Mouse (Mus musculus): ENCODE measurements at regions not wholly inside any gene's neighbourhood (a gene's known extent, or its start where the extent isn't known, plus 50 kb on each side); places are given as distances from the start of the nearest gene placed in this dataset.

DNA sequence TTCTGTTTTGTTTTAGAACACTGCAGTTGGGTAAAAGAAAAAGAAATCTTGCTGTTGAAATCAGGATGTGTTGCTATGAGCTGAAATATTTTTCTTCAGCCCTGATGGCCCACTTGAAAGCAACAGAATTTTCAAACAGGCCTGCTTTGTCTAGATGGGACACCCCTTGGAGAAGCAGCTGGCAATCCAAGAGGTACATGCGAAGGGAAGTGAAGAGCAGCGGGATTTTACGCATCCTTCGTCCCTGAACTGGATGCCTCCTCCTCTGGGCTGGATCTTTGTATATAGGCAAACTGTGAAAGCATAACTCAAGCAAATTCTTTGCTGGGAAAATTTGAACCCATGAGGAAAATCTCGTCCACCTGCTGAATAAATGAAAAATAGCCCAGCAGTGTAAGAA lies 272.3 kb downstream of the Meis1 start:
- H3K4me3 ChIP-seq (ENCODE audit: low read depth, low read length), result no peak overlapping the region
- no peak overlapping the region for H3K9ac ChIP-seq (replicated peaks; ENCODE audit: low read length)
- 48% methylated on average over 5 of the region's 5 CpGs for WGBS
- H3K9me3 ChIP-seq (replicated peaks; ENCODE audit: control insufficient read depth, low read length), result no peaks in the 10 kb centered on the region
- H3K27ac ChIP-seq (replicated peaks; ENCODE audit: low read depth, low read length), result no peak overlapping the region
- DNase-seq (ENCODE audit: low spot score) (no peak), ATAC-seq (replicated peaks; ENCODE audit: insufficient number of reproducible peaks, low FRiP score, low TSS enrichment, low read depth) (no peak)
- no peaks in the 10 kb centered on the region for H3K36me3 ChIP-seq (replicated peaks; ENCODE audit: control insufficient read depth, insufficient read depth, low read depth, low read length)
- H3K4me1 ChIP-seq (ENCODE audit: control insufficient read depth, insufficient read depth, low read length), result peaks cover 3% of the 10 kb centered on the region
- H3K27me3 ChIP-seq (ENCODE audit: control insufficient read depth, insufficient read depth, low read length), result no peaks in the 10 kb centered on the region
- H3K4me2 ChIP-seq (ENCODE audit: low read depth, low read length), result no peak overlapping the region

DNA sequence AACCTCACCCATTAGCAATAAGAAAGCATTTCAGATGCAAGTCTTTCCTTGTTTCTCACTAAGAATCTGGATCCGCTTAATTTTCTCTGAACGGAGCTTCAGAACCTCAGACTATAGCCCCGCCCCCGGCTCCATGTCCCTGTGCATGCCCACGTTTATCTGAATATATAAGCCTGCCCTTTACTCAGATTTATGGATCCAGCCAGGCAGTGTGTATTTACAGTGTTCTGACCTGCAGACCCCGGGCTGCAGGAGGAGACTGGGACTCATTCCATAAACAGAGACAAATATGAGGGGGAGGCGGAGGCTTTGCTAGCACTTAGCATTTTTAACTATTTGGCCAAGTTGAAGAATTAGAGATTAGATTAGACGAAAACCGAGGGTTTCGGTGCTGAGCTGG lies 272.9 kb downstream of the Meis1 start:
- Histone ChIP-seq H3K4me2 (ENCODE audit: low read depth, low read length) (no peak overlapping the region), H3K27ac (replicated peaks; ENCODE audit: low read depth, low read length) (no peak overlapping the region), H3K4me3 (ENCODE audit: low read depth, low read length) (no peak overlapping the region), H3K9me3 (replicated peaks; ENCODE audit: control insufficient read depth, low read length) (no peaks in the 10 kb centered on the region), H3K36me3 (replicated peaks; ENCODE audit: control insufficient read depth, insufficient read depth, low read depth, low read length) (no peaks in the 10 kb centered on the region), H3K4me1 (ENCODE audit: control insufficient read depth, insufficient read depth, low read length) (peaks cover 3% of the 10 kb centered on the region), H3K27me3 (ENCODE audit: control insufficient read depth, insufficient read depth, low read length) (no peaks in the 10 kb centered on the region), H3K9ac (replicated peaks; ENCODE audit: low read length) (no peak overlapping the region)
- WGBS, result 57% methylated on average over 10 of the region's 10 CpGs
- ATAC-seq (replicated peaks; ENCODE audit: insufficient number of reproducible peaks, low FRiP score, low TSS enrichment, low read depth) (no peak), DNase-seq (ENCODE audit: low spot score) (peak; percentile 28)

DNA sequence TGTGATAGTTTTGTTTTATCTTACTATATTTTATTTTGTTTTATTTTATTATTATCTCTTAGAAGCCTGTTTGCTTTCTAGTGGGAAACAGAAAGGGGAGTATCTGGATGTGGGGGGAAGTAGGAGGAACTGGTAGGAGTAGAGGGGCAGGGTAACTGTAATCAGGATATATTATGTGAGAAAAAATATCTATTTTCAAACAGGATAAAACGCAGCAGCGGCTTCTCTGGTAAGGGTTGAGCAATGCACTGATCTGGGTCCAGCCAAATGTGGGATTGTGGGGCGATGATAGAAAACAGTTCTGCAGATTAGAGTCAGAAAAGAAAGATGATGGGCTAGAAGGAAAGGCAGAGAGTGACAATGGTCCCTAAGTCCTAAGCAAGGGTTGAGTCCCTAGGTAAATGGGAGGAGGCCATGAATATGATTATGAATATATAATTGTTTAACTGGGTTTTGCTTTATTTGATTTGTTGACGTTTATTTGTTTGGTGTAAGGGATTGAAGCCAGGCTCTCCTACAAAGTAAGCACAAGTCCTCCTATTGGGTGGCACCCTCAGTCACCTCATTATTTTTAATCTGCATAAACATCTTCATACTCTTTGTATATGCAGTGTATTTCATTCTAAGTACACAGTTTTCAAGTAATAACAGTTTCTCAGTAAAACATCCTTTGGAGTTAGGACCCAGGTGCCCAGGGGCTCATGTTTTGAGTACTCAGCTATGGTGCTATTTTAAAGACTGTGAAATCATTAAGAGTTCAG lies 283.7 kb downstream of the Meis1 start:
- Histone ChIP-seq H3K27me3 (ENCODE audit: control insufficient read depth, insufficient read depth, low read length) (no peaks in the 10 kb centered on the region), H3K27ac (replicated peaks; ENCODE audit: low read depth, low read length) (no peak overlapping the region), H3K4me2 (ENCODE audit: low read depth, low read length) (no peak overlapping the region), H3K36me3 (replicated peaks; ENCODE audit: control insufficient read depth, insufficient read depth, low read depth, low read length) (no peaks in the 10 kb centered on the region), H3K9ac (replicated peaks; ENCODE audit: low read length) (no peak overlapping the region), H3K4me3 (ENCODE audit: low read depth, low read length) (no peak overlapping the region), H3K4me1 (ENCODE audit: control insufficient read depth, insufficient read depth, low read length) (no peaks in the 10 kb centered on the region), H3K9me3 (replicated peaks; ENCODE audit: control insufficient read depth, low read length) (no peaks in the 10 kb centered on the region)
- no peak for DNase-seq (ENCODE audit: low spot score)
- WGBS, result 90% methylated on average over 4 of the region's 4 CpGs
- ATAC-seq (replicated peaks; ENCODE audit: insufficient number of reproducible peaks, low FRiP score, low TSS enrichment, low read depth), result no peak

DNA sequence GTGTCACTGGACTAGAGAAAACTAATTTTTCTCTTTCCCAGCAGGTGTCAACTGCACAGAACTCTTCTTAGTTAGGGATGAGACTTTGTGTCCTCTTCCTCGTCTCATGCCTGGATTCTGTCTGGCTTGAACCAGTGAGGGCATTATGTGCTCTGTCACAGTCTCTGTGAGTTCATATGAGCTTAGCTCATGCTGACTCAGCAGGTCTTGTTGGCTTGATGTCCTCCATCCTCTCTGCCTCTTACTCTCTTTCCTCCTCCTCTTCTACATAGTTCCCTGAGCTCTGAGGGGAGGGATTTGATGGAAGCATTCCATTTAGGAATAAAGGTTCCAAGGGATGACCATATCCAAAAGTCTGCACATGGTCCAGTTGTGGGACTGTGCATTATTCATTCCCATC lies 284.7 kb downstream of the Meis1 start:
- WGBS, result 88% methylated on average over 1 of the region's 1 CpGs
- Histone ChIP-seq H3K9ac (replicated peaks; ENCODE audit: low read length) (no peak overlapping the region), H3K27me3 (ENCODE audit: control insufficient read depth, insufficient read depth, low read length) (no peaks in the 10 kb centered on the region), H3K27ac (replicated peaks; ENCODE audit: low read depth, low read length) (no peak overlapping the region), H3K4me1 (ENCODE audit: control insufficient read depth, insufficient read depth, low read length) (no peaks in the 10 kb centered on the region), H3K9me3 (replicated peaks; ENCODE audit: control insufficient read depth, low read length) (no peaks in the 10 kb centered on the region), H3K4me3 (ENCODE audit: low read depth, low read length) (no peak overlapping the region), H3K36me3 (replicated peaks; ENCODE audit: control insufficient read depth, insufficient read depth, low read depth, low read length) (no peaks in the 10 kb centered on the region), H3K4me2 (ENCODE audit: low read depth, low read length) (no peak overlapping the region)
- no peak for DNase-seq (ENCODE audit: low spot score)
- no peak for ATAC-seq (replicated peaks; ENCODE audit: insufficient number of reproducible peaks, low FRiP score, low TSS enrichment, low read depth)

DNA sequence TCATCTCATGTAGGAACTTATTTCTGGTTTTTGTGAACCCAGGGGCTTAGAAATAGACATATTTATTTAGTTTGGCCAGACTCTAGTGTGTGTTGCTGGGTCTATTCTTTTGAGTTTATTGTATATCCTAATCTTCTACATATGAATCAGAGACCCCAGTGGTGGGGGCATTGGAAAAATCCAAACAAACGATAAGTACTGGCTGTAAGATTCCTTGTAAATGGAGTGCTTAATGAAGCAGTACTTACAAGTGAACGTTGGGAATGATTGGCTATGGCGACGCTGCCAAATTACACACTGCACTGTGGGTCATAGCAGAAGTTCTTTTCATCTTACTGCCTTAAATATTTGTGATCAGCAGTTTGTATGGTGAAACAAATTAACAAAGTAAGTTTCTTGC lies 289.0 kb downstream of the Meis1 start:
- no peak overlapping the region for H3K9ac ChIP-seq (replicated peaks; ENCODE audit: low read length)
- H3K4me2 ChIP-seq (ENCODE audit: low read depth, low read length), result no peak overlapping the region
- no peaks in the 10 kb centered on the region for H3K27me3 ChIP-seq (ENCODE audit: control insufficient read depth, insufficient read depth, low read length)
- 84% methylated on average over 4 of the region's 4 CpGs for WGBS
- no peaks in the 10 kb centered on the region for H3K36me3 ChIP-seq (replicated peaks; ENCODE audit: control insufficient read depth, insufficient read depth, low read depth, low read length)
- no peak overlapping the region for H3K27ac ChIP-seq (replicated peaks; ENCODE audit: low read depth, low read length)
- no peaks in the 10 kb centered on the region for H3K9me3 ChIP-seq (replicated peaks; ENCODE audit: control insufficient read depth, low read length)
- ATAC-seq (replicated peaks; ENCODE audit: insufficient number of reproducible peaks, low FRiP score, low TSS enrichment, low read depth) (no peak), DNase-seq (ENCODE audit: low spot score) (no peak)
- H3K4me3 ChIP-seq (ENCODE audit: low read depth, low read length), result no peak overlapping the region
- no peaks in the 10 kb centered on the region for H3K4me1 ChIP-seq (ENCODE audit: control insufficient read depth, insufficient read depth, low read length)

DNA sequence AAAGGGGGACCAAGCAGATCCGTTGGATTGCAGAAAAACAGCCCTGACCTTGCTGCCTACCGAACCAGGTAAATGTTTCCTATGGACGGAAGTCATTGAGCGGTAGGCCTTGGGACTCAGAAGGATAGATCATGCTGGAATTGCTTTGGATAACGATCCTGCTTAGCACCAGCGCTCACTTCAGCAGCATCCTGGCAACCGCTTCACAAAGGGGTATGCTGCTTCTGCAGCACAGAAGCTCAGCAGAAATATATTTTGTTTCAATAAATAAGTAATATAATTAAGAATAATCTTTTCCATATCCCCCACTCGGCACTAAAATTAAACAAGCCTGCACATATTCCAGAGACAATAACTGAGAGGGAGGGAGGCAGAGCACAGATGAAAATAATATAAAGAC lies 296.0 kb downstream of the Meis1 start:
- 81% methylated on average over 8 of the region's 8 CpGs for WGBS
- DNase-seq (ENCODE audit: low spot score), result no peak
- no peaks in the 10 kb centered on the region for H3K9me3 ChIP-seq (replicated peaks; ENCODE audit: control insufficient read depth, low read length)

DNA sequence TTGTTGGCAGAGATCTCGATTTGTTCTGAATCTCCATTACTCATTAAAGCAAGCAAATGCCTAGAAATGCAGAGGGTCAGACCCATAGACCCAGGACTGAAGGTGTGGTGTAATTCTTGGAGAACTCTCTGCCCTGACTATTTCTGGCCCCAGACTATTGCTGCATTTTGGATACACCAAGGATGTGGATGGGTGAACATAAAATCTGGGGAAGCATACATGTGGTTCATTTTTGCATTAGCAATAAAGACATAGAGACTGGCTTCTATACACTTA lies 303.0 kb downstream of the Meis1 start:
- DNase-seq (ENCODE audit: low spot score), result no peak
- 64% methylated on average over 1 of the region's 1 CpGs for WGBS

More for the DNA sequence above, 296.0 kb downstream of the Meis1 start:
- ATAC-seq (replicated peaks; ENCODE audit: insufficient number of reproducible peaks, low FRiP score, low TSS enrichment, low read depth), result no peak
- Histone ChIP-seq H3K9ac (replicated peaks; ENCODE audit: low read length) (no peak overlapping the region), H3K36me3 (replicated peaks; ENCODE audit: control insufficient read depth, insufficient read depth, low read depth, low read length) (no peaks in the 10 kb centered on the region), H3K27me3 (ENCODE audit: control insufficient read depth, insufficient read depth, low read length) (no peaks in the 10 kb centered on the region), H3K4me1 (ENCODE audit: control insufficient read depth, insufficient read depth, low read length) (no peaks in the 10 kb centered on the region), H3K27ac (replicated peaks; ENCODE audit: low read depth, low read length) (no peak overlapping the region), H3K4me3 (ENCODE audit: low read depth, low read length) (no peak overlapping the region), H3K4me2 (ENCODE audit: low read depth, low read length) (no peak overlapping the region)

DNA sequence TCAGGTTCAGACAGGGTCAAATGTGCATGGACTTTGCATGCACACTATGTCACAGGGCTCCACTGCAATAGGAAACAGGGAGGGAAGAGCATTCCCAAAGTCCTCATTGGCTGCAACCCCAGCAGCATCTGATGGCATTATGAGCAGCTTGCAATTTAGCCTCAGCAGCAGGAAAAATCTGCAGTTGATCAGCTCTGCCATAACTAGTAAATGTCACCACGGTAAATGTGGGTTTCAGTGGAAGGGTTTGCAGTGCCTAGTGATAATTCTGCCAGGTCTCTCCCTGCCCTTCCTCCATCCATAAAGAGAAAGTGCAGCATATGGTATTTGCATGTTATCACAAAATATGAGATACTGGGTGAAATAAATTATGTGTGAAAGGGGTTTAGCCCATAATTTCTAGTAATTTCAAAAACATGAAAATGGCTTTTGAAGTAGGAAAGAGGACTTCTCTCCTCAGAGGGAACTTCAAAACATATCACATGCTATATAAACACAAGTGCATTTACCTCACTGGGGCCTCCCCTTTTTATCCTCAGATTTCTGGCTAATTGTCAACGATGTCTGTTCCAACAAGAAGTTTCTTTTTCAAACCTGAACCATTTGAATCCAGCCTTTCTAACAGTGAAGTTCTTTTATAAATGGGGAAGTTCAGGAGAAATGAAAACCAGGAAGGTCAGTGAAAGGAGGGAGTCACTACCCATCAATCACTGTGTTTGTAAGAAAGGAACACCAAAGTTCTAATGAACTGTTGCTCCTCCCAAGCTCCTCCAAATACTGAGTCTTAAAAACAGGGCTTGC lies 303.5 kb downstream of the Meis1 start:
- Histone ChIP-seq H3K4me3 (ENCODE audit: low read depth, low read length) (no peak overlapping the region), H3K9me3 (replicated peaks; ENCODE audit: control insufficient read depth, low read length) (no peaks in the 10 kb centered on the region), H3K4me1 (ENCODE audit: control insufficient read depth, insufficient read depth, low read length) (no peaks in the 10 kb centered on the region), H3K4me2 (ENCODE audit: low read depth, low read length) (no peak overlapping the region), H3K9ac (replicated peaks; ENCODE audit: low read length) (no peak overlapping the region), H3K27ac (replicated peaks; ENCODE audit: low read depth, low read length) (no peak overlapping the region), H3K36me3 (replicated peaks; ENCODE audit: control insufficient read depth, insufficient read depth, low read depth, low read length) (no peaks in the 10 kb centered on the region), H3K27me3 (ENCODE audit: control insufficient read depth, insufficient read depth, low read length) (no peaks in the 10 kb centered on the region)
- ATAC-seq (replicated peaks; ENCODE audit: insufficient number of reproducible peaks, low FRiP score, low TSS enrichment, low read depth) (no peak), DNase-seq (ENCODE audit: low spot score) (peak; percentile 67)
- 41% methylated on average over 2 of the region's 2 CpGs for WGBS

More for the DNA sequence above, 303.0 kb downstream of the Meis1 start:
- H3K9me3 ChIP-seq (replicated peaks; ENCODE audit: control insufficient read depth, low read length), result no peaks in the 10 kb centered on the region
- H3K9ac ChIP-seq (replicated peaks; ENCODE audit: low read length), result no peak overlapping the region
- H3K4me2 ChIP-seq (ENCODE audit: low read depth, low read length), result no peak overlapping the region
- no peaks in the 10 kb centered on the region for H3K36me3 ChIP-seq (replicated peaks; ENCODE audit: control insufficient read depth, insufficient read depth, low read depth, low read length)
- H3K27ac ChIP-seq (replicated peaks; ENCODE audit: low read depth, low read length), result no peak overlapping the region
- H3K4me1 ChIP-seq (ENCODE audit: control insufficient read depth, insufficient read depth, low read length), result no peaks in the 10 kb centered on the region
- no peak overlapping the region for H3K4me3 ChIP-seq (ENCODE audit: low read depth, low read length)
- ATAC-seq (replicated peaks; ENCODE audit: insufficient number of reproducible peaks, low FRiP score, low TSS enrichment, low read depth), result no peak
- H3K27me3 ChIP-seq (ENCODE audit: control insufficient read depth, insufficient read depth, low read length), result no peaks in the 10 kb centered on the region

Data from embryonic facial prominence, embryonic 11.5 days (tissue).